Mouse (Mus musculus): ENCODE measurements around the gene Myh6. TPM values are rescaled to one million over a fixed set of nuclear protein-coding genes. Genes with fewer than 3 reads are reported as not detected.

Myh6 gene
- polyA plus RNA-seq, 1 experiment from 2014 or later: 2.3 TPM

DNA sequence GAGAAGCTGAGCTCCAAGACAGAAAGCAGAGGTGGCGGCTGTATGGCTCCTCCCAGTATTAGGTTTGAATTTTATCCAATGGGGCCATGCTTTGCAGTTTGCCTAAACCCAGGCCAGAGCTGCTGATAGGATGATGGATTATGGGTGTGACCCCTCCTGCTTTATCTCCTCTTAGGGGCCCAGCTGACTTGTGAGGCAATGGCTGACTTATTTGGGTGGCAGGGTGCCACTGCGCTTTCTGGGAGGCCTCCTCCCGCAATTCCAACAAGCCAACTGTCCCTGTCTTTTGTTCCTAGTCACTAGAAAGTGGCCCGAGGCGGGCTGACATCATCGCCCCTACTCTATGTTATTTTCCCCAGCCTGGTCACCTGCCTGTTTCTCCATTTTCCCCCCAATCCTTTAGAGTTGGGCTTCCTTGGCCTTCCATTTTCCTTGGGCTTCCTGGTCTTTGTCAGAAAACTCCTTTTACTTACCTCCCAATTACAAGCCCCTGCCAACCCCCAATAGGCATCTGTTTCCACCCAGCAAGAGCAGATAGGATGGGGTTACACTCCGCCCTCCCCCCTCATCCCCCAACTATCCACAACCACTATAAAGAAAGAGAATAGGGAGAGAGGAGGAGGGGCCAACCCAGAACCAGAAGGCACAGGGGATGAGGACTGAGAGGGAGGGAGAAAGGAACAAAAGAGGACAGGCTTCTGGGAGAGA is 41.9 kb downstream of the Myh6 start:
- Histone ChIP-seq H3K36me3 (peaks cover 24% of the 10 kb centered on the region), H3K27ac (replicated peaks) (peak overlapping the region; percentile 95), H3K9me3 (peaks cover 12% of the 10 kb centered on the region; the same call in 1 of the 2 replicates), H3K4me2 (peak overlapping the region; percentile 94), H3K9ac (peak overlapping the region; percentile 87), H3K4me1 (replicated peaks) (peaks cover 39% of the 10 kb centered on the region), H3K27me3 (peaks cover 3% of the 10 kb centered on the region), H3K4me3 (peak overlapping the region; percentile 56)
- WGBS: 11% methylated on average over 7 of the region's 7 CpGs
- ATAC-seq (ENCODE audit: low read depth): peak; percentile 29

DNA sequence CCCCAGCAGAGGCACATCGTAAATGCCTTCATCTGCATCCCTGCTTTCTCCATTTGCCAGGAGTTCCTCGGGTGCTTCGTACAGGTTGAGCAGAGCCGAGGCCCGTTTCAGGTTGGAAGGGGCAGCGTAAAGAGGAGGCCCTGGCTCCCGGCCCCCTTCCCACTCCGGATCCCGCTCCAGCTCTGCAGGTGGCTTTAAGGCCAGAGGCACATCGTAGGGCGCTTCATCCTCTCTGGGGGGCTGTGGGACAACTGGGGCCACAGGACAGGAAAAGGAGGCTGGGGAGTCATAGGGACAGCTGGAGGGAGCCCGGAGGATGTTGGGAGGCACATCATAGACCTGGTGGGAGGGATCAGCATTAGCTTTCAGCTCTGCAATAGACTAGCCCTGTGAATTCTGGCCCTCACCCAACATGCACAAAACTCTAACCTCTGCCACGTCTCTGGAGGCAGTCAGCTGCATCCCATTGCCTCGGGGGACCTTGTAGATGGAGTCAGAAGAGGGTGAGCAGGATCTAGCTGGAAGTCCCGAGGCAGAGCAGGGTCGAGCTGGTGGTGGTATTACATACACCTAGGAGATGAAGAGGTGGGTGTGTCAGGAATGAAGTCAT is 46.5 kb downstream of the Myh6 start:
- ATAC-seq (ENCODE audit: low read depth): no peak
- H3K36me3 ChIP-seq: peaks cover 53% of the 10 kb centered on the region
- H3K27me3 ChIP-seq: no peaks in the 10 kb centered on the region
- no peak overlapping the region for H3K4me2 ChIP-seq
- H3K4me1 ChIP-seq (replicated peaks): peaks cover 17% of the 10 kb centered on the region
- peaks cover 12% of the 10 kb centered on the region; the same call in 1 of the 2 replicates for H3K9me3 ChIP-seq
- no peak overlapping the region for H3K9ac ChIP-seq
- no peak overlapping the region for H3K4me3 ChIP-seq
- WGBS: 93% methylated on average over 16 of the region's 16 CpGs
- H3K27ac ChIP-seq (replicated peaks): no peak overlapping the region

DNA sequence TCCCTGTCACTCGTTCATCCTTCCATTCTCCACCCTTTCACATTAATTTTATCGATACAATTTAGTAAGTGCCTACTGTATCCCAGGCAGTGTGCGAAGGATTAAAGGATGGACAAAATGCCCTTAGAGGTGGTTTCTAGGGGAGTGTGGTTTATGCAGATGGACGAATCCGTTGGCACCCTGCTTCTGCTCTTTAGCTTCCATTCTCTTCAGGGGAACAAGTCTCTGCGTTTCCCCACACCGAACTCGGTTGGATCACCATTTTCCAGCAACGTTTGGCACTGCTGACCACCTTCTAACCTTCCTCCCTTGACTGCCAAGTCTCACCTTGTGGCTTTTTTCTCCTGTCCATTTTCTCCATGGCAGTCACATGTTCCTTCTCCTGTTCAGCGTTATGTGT is 53.4 kb downstream of the Myh6 start:
- 16% methylated on average over 10 of the region's 10 CpGs for WGBS
- H3K4me2 ChIP-seq: peak overlapping the region; percentile 96
- ATAC-seq (ENCODE audit: low read depth): peak; percentile 12; the same call in 1 of the 2 replicates
- peaks cover 39% of the 10 kb centered on the region for H3K36me3 ChIP-seq
- H3K27me3 ChIP-seq: no peaks in the 10 kb centered on the region
- peaks cover 49% of the 10 kb centered on the region for H3K4me1 ChIP-seq (replicated peaks)
- H3K9ac ChIP-seq: peak overlapping the region; percentile 99
- peak overlapping the region; percentile 87 for H3K4me3 ChIP-seq
- no peaks in the 10 kb centered on the region for H3K9me3 ChIP-seq
- H3K27ac ChIP-seq (replicated peaks): peak overlapping the region; percentile 94

DNA sequence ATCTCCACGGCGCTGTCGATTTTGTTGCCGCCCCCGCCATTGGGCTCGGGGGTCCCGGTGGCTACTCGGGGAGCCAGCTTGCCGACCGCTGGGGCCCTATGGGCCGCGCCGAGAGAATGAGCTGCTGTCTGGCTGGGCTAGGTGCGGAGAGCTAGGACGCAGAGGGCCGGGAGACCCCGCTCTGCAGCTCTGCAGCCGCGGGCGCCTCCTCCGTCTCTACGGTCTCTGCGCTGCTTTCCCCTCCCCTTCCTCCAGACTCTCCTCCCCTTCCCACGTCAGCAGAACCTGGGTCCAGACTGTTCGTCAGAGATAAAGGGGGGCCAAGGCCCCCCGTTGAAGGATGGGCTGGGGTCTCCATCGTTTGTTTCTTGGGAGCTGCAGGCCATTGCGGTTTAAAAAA is 53.8 kb downstream of the Myh6 start, which contains the start of gene Slc22a17:
Gene Slc22a17 (minus strand): TSS at position 247 of the 400 bp plus-strand sequence.
- Histone ChIP-seq H3K4me1 (replicated peaks) (peaks cover 54% of the 10 kb centered on the region), H3K4me2 (peak within 1 kb of the TSS; percentile 96), H3K9me3 (no peaks in the 10 kb centered on the region), H3K27ac (replicated peaks) (peak within 1 kb of the TSS; percentile 94), H3K4me3 (peak within 1 kb of the TSS; percentile 87), H3K36me3 (peaks cover 43% of the 10 kb centered on the region), H3K9ac (peak within 1 kb of the TSS; percentile 99), H3K27me3 (no peaks in the 10 kb centered on the region)
- 0% methylated on average over 27 of the region's 28 CpGs for WGBS
- peak; percentile 96 for ATAC-seq (ENCODE audit: low read depth)

DNA sequence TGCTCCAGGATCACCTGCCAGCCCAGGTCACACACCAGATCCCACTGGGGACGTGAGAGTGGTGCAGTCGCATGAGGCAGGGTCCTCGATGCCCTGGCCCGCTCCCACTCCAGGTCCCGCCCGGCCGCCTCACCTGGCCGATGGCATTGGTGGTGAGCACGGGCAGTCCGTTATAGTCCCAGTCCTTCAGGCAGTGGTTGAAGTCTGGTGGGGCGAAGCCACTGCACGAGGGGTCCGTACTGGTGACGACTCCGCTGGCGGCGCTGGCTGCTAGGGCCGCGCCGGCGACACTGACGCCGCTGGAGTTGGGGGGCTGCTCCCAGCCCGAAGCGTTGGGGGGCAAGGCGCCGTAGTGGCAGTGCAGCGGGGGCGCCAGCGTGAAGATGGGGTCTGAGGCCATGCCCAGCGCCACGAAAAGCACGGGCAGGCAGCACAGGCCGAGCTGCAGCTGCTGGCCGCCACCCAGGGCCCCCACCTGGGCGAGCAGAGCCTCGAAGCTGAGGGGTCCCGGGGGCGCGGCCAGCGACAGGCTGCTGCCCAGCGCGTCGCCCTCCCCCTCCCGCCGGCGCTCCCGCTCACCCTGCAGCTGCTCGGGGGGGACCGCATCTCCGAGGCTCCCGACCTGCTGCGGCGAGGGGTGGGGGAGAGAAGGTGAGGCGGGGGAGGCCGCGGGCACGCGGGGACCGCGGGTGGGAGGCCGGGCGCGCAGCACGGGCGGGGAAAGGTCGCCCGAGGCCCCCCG is 54.4 kb downstream of the Myh6 start:
- Histone ChIP-seq H3K27ac (replicated peaks) (peak overlapping the region; percentile 94), H3K4me1 (replicated peaks) (peaks cover 60% of the 10 kb centered on the region), H3K9ac (peak overlapping the region; percentile 99), H3K4me2 (peak overlapping the region; percentile 96), H3K4me3 (peak overlapping the region; percentile 87), H3K36me3 (peaks cover 44% of the 10 kb centered on the region), H3K27me3 (no peaks in the 10 kb centered on the region), H3K9me3 (no peaks in the 10 kb centered on the region)
- peak; percentile 79 for ATAC-seq (ENCODE audit: low read depth)
- 3% methylated on average over 62 of the region's 69 CpGs for WGBS

DNA sequence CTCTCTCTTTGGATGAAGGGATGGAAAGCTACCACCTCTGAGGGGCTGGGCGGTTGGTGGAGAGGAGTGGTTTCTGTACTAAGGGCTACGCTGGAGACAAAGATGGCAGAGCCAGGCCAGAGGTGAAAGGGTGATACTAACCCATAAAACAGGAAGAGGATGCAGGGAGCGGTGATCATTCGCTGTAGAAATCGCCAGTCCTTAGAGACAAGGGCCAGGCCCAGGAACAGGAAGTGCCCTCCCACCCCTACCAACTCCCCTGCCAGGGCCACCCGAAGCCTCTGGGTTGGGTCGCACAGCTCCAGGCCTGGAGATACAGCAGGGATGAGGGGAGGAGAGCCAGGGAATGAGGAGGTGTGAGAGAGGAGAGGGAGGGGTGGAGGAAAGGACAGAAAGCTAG is 58.0 kb downstream of the Myh6 start:
- H3K27ac ChIP-seq (replicated peaks): no peak overlapping the region
- H3K4me2 ChIP-seq: no peak overlapping the region
- peaks cover 64% of the 10 kb centered on the region for H3K36me3 ChIP-seq
- H3K9me3 ChIP-seq: no peaks in the 10 kb centered on the region
- peak overlapping the region; percentile 26; the same call in 1 of the 2 replicates for H3K9ac ChIP-seq
- 75% methylated on average over 7 of the region's 7 CpGs for WGBS
- no peak overlapping the region for H3K4me3 ChIP-seq
- no peak for ATAC-seq (ENCODE audit: low read depth)
- H3K4me1 ChIP-seq (replicated peaks): peaks cover 56% of the 10 kb centered on the region
- no peaks in the 10 kb centered on the region for H3K27me3 ChIP-seq

DNA sequence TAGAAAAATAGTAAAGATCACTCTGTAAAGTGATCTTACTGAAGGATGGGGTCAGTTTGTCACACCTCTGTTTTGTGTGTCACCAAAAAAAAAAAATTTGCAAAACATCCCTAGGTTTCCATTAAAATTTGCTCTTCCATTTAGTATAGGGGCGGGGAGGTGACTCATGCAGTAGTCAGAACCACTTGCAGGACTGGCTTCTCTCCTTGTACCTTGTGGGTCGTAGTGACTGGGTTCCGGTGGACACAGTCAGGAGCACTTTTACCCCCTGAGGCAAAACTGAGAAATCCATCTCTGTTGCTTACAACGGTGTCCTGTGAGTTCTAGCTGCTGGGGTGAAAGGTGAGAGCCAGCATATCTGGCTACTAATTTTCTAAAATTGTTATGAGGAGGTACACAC is 63.1 kb downstream of the Myh6 start:
- Histone ChIP-seq H3K27me3 (no peaks in the 10 kb centered on the region), H3K9me3 (no peaks in the 10 kb centered on the region), H3K36me3 (peaks cover 60% of the 10 kb centered on the region), H3K4me1 (replicated peaks) (peaks cover 14% of the 10 kb centered on the region), H3K27ac (replicated peaks) (no peak overlapping the region), H3K4me2 (no peak overlapping the region), H3K4me3 (no peak overlapping the region), H3K9ac (no peak overlapping the region)
- WGBS: 89% methylated on average over 4 of the region's 4 CpGs
- ATAC-seq (ENCODE audit: low read depth): no peak

DNA sequence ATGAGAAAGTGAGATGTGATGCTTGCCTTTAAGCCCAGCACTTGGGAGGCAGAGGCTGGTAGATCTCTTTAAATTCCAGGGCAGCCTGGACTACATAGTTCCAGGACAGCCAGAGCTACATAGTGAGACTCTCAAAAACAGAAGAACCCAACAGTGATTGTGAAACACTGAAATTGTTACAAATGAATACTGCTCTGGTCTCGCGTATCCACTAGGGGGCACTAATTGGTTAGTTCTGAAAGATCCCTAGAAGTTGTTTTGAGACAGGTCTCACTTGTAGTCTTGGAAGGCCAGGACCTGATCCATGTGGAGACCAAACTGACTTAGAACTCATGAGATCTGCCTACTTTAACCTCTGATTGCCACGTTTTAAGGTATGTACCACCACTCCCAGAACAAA is 66.3 kb downstream of the Myh6 start:
- Histone ChIP-seq H3K9me3 (no peaks in the 10 kb centered on the region), H3K27ac (replicated peaks) (peak overlapping the region; percentile 25), H3K4me2 (no peak overlapping the region), H3K9ac (no peak overlapping the region), H3K4me3 (no peak overlapping the region), H3K27me3 (no peaks in the 10 kb centered on the region), H3K36me3 (peaks cover 59% of the 10 kb centered on the region), H3K4me1 (replicated peaks) (peaks cover 24% of the 10 kb centered on the region)
- peak; percentile 53; the same call in 1 of the 2 replicates for ATAC-seq (ENCODE audit: low read depth)
- WGBS: 1% methylated on average over 3 of the region's 3 CpGs

DNA sequence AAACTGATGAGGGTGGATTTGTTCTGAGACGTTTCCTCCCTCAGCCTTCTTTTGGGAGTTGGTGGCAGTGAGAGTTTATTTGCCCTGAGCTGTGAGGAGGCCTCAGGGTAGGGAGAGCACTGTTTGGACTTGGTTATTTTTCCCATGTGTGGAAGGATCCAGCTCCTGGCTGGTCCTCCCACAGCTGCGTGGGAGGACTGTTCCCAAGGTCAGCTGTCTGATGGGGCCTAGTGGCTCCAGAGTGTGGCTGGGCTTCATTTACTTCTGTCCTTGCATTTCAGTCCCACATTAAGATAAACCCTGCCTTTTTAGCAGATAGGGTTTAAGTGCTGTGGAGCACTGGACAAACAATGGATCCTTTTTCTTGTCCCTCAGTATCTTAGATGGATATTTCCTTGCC is 69.3 kb downstream of the Myh6 start:
- Histone ChIP-seq H3K27me3 (no peaks in the 10 kb centered on the region), H3K4me3 (no peak overlapping the region), H3K36me3 (peaks cover 39% of the 10 kb centered on the region), H3K9ac (0 out of 2 replicates have a peak overlapping the region, but pooled peaks have one; percentile 17), H3K9me3 (no peaks in the 10 kb centered on the region), H3K4me2 (no peak overlapping the region), H3K27ac (replicated peaks) (no peak overlapping the region), H3K4me1 (replicated peaks) (peaks cover 34% of the 10 kb centered on the region)
- no peak for ATAC-seq (ENCODE audit: low read depth)
- 71% methylated on average over 2 of the region's 2 CpGs for WGBS

DNA sequence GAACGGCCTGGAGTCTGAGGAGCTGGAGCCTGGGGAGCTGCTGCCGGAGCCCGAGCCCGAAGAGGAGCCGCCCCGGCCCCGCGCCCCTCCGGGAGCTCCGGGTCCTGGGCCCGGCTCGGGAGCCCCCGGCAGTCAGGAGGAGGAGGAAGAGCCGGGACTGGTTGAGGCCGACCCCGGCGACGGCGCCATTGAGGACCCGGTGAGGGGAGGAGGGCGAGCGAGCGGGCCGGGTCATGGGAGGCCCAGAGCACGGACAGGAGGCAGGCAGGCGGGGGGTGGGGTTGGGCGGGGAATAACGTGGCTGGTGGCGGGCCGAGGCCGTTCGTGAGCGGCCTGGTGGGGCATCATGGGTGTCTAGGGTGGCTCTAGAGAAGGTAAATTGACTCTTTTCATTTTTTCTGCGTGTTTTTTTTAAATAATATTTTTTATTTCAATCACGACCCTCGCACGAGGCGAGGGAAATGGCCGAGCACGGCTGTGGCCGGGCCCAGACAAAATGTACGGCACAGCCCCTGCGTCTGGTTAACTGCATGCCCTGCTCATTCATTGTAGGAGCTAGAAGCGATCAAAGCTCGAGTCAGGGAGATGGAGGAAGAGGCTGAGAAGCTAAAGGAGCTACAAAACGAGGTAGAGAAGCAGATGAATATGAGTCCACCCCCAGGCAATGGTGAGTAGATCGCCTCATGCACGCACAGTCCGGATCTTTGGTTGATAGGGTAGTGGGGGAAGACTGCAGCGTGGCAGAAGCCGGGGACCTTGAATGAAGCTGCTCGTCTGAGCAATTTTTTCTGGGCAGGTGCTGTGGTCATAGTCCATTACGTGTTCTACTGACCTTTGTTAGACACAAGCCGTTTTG is 72.2 kb downstream of the Myh6 start:
- Histone ChIP-seq H3K4me2 (peak overlapping the region; percentile 82), H3K36me3 (peaks cover 39% of the 10 kb centered on the region), H3K9me3 (no peaks in the 10 kb centered on the region), H3K27ac (replicated peaks) (peak overlapping the region; percentile 98), H3K4me3 (peak overlapping the region; percentile 95), H3K9ac (peak overlapping the region; percentile 99), H3K4me1 (replicated peaks) (peaks cover 34% of the 10 kb centered on the region), H3K27me3 (no peaks in the 10 kb centered on the region)
- WGBS: under 1% methylated on average over 51 of the region's 54 CpGs
- ATAC-seq (ENCODE audit: low read depth): peak; percentile 65

DNA sequence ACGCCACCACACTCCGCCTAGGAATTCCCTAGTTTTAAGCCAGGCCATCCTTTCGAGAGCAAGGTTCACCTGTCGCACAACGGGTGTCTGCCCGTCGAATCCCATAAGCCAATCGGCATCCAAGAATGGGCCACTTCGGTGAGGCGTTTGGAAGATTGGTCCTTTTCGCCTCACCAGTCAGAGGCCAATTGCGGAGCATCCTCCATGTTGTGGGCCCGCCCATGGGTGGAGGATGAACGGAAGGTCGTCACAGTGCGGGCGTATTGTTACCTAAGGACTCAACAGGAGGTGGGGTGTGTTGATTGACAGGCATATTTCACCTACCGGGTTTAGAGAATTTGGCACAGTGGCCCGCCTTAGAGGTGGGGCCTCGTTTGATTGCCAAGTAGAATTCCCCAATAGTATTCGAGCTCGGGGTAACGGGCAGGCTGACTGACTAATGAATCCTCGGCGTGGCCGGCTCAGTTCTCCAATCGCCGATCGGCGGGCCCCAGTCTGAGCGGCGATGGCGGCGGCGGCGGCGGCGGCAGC is 73.0 kb downstream of the Myh6 start:
- peak overlapping the region; percentile 99 for H3K9ac ChIP-seq
- H3K9me3 ChIP-seq: no peaks in the 10 kb centered on the region
- peaks cover 34% of the 10 kb centered on the region for H3K4me1 ChIP-seq (replicated peaks)
- ATAC-seq (ENCODE audit: low read depth): peak; percentile 99
- H3K27ac ChIP-seq (replicated peaks): peak overlapping the region; percentile 98
- peak overlapping the region; percentile 95 for H3K4me3 ChIP-seq
- H3K27me3 ChIP-seq: no peaks in the 10 kb centered on the region
- WGBS: under 1% methylated on average over 38 of the region's 38 CpGs
- H3K36me3 ChIP-seq: peaks cover 32% of the 10 kb centered on the region
- peak overlapping the region; percentile 47 for H3K4me2 ChIP-seq

Measured in neural tube, embryonic 13.5 days (tissue).